Mouse (Mus musculus): ENCODE results near the gene Olfr1254. TPM values are rescaled to one million over a fixed set of nuclear protein-coding genes. Genes with fewer than 3 reads are reported as not detected.

Gene Olfr1254
- polyA plus RNA-seq, 1 experiment from 2014 or later = not detected

Other genes starting within 250 kb of the Olfr1254 start
- not detected in 2 replicates for gene Olfr1245, start 215.2 kb downstream of the Olfr1254 start, polyA plus RNA-seq (2014; fragmentation: Nextera tagmentation; extraction: Ambion mirVana)
- gene Olfr1246, start 200.5 kb downstream of the Olfr1254 start, polyA plus RNA-seq (2014; fragmentation: Nextera tagmentation; extraction: Ambion mirVana) = not detected in 2 replicates
- gene Olfr1247, start 179.5 kb downstream of the Olfr1254 start, polyA plus RNA-seq (2014; fragmentation: Nextera tagmentation; extraction: Ambion mirVana) = not detected in 2 replicates
- gene Olfr1248, start 175.4 kb downstream of the Olfr1254 start, polyA plus RNA-seq (2014; fragmentation: Nextera tagmentation; extraction: Ambion mirVana) = not detected in 2 replicates
- gene Olfr1249, start 158.6 kb downstream of the Olfr1254 start, polyA plus RNA-seq (2014; fragmentation: Nextera tagmentation; extraction: Ambion mirVana) = not detected in 2 replicates
- gene Olfr1250, start 132.2 kb downstream of the Olfr1254 start, polyA plus RNA-seq (2014; fragmentation: Nextera tagmentation; extraction: Ambion mirVana) = not detected in 2 replicates
- gene Olfr1251, start 121.7 kb downstream of the Olfr1254 start, polyA plus RNA-seq (2014; fragmentation: Nextera tagmentation; extraction: Ambion mirVana) = not detected in 2 replicates
- not detected in 2 replicates for gene Olfr1252, start 68.6 kb downstream of the Olfr1254 start, polyA plus RNA-seq (2014; fragmentation: Nextera tagmentation; extraction: Ambion mirVana)
- gene Olfr1253, start 36.5 kb downstream of the Olfr1254 start, polyA plus RNA-seq (2014; fragmentation: Nextera tagmentation; extraction: Ambion mirVana) = not detected in 2 replicates
- not detected in 2 replicates for gene Olfr1255, start 18.4 kb upstream of the Olfr1254 start, polyA plus RNA-seq (2014; fragmentation: Nextera tagmentation; extraction: Ambion mirVana)
- not detected in 2 replicates for gene Olfr1256, start 47.9 kb upstream of the Olfr1254 start, polyA plus RNA-seq (2014; fragmentation: Nextera tagmentation; extraction: Ambion mirVana)
- gene Olfr48, start 54.6 kb upstream of the Olfr1254 start, polyA plus RNA-seq (2014; fragmentation: Nextera tagmentation; extraction: Ambion mirVana) = not detected in 2 replicates
- gene Olfr1257, start 84.8 kb upstream of the Olfr1254 start, polyA plus RNA-seq (2014; fragmentation: Nextera tagmentation; extraction: Ambion mirVana) = not detected in 2 replicates
- gene Olfr1258, start 133.7 kb upstream of the Olfr1254 start, polyA plus RNA-seq (2014; fragmentation: Nextera tagmentation; extraction: Ambion mirVana) = not detected in 2 replicates
- gene Olfr1259, start 155.0 kb upstream of the Olfr1254 start, polyA plus RNA-seq (2014; fragmentation: Nextera tagmentation; extraction: Ambion mirVana) = not detected in 2 replicates
- gene Olfr1260, start 180.7 kb upstream of the Olfr1254 start, polyA plus RNA-seq (2014; fragmentation: Nextera tagmentation; extraction: Ambion mirVana) = not detected in 2 replicates
- not detected in 2 replicates for gene Olfr1261, start 197.6 kb upstream of the Olfr1254 start, polyA plus RNA-seq (2014; fragmentation: Nextera tagmentation; extraction: Ambion mirVana)
- gene Olfr1262, start 206.5 kb upstream of the Olfr1254 start, polyA plus RNA-seq (2014; fragmentation: Nextera tagmentation; extraction: Ambion mirVana) = not detected in 2 replicates
- gene Olfr1263, start 218.5 kb upstream of the Olfr1254 start, polyA plus RNA-seq (2014; fragmentation: Nextera tagmentation; extraction: Ambion mirVana) = not detected in 2 replicates
- not detected in 2 replicates for gene Olfr1264, start 232.0 kb upstream of the Olfr1254 start, polyA plus RNA-seq (2014; fragmentation: Nextera tagmentation; extraction: Ambion mirVana)
- gene Olfr1265, start 241.7 kb upstream of the Olfr1254 start, polyA plus RNA-seq (2014; fragmentation: Nextera tagmentation; extraction: Ambion mirVana) = not detected in 2 replicates